Mouse (Mus musculus): ENCODE measurements around the gene Cyb5b.
"Not testable (repeated sequence)": the region's sequence is repeated elsewhere in the genome, so short reads cannot be mapped to it uniquely, and the experiment has no call there.

Gene Cyb5b

GRCm38 (mm10) chr8:107150404-107151157 lies at the start of gene Cyb5b:
Gene Cyb5b, plus strand, starts transcription at chr8:107150640.
- DNase-seq = peak; percentile 91

GRCm38 (mm10) chr8:107104547-107104946 lies 45.9 kb upstream of the Cyb5b start:
- peak; percentile 90 for DNase-seq

GRCm38 (mm10) chr8:107108089-107108488 lies 42.4 kb upstream of the Cyb5b start:
- DNase-seq = not testable (repeated sequence)

GRCm38 (mm10) chr8:107108978-107109720 lies 41.3 kb upstream of the Cyb5b start:
- DNase-seq = no peak

- no peak for DNase-seq
Observed at GRCm38 (mm10) chr8:107109816-107110435, 40.5 kb upstream of the Cyb5b start.

GRCm38 (mm10) chr8:107110629-107111330 lies 39.7 kb upstream of the Cyb5b start:
- no peak for DNase-seq

- no peak for DNase-seq
Observed at GRCm38 (mm10) chr8:107111340-107112105, 38.9 kb upstream of the Cyb5b start.

GRCm38 (mm10) chr8:107113209-107113608 lies 37.2 kb upstream of the Cyb5b start:
- no peak for DNase-seq

GRCm38 (mm10) chr8:107114150-107115007 lies 36.1 kb upstream of the Cyb5b start:
- peak; percentile 28 for DNase-seq

- no peak for DNase-seq
Observed at GRCm38 (mm10) chr8:107115008-107115320, 35.5 kb upstream of the Cyb5b start.

GRCm38 (mm10) chr8:107116023-107116422 lies 34.4 kb upstream of the Cyb5b start:
- DNase-seq = peak; percentile 85

GRCm38 (mm10) chr8:107117019-107117418 lies 33.4 kb upstream of the Cyb5b start:
- DNase-seq = no peak

GRCm38 (mm10) chr8:107118803-107119233 lies 31.6 kb upstream of the Cyb5b start:
- DNase-seq = peak; percentile 68

GRCm38 (mm10) chr8:107119412-107119811 lies 31.0 kb upstream of the Cyb5b start:
- no peak for DNase-seq

- DNase-seq = peak; percentile 27
Observed at GRCm38 (mm10) chr8:107120806-107121205, 29.6 kb upstream of the Cyb5b start.

- DNase-seq = no peak
Observed at GRCm38 (mm10) chr8:107121681-107122291, 28.7 kb upstream of the Cyb5b start.

- no peak for DNase-seq
Observed at GRCm38 (mm10) chr8:107123063-107123614, 27.3 kb upstream of the Cyb5b start.

- DNase-seq = no peak
Observed at GRCm38 (mm10) chr8:107124343-107124742, 26.1 kb upstream of the Cyb5b start.

- no peak for DNase-seq
Observed at GRCm38 (mm10) chr8:107129171-107130025, 21.0 kb upstream of the Cyb5b start.

GRCm38 (mm10) chr8:107130028-107130427 lies 20.4 kb upstream of the Cyb5b start:
- no peak for DNase-seq
